Mouse (Mus musculus) subcutaneous adipose tissue, adult 2 months (tissue): Measurements from ENCODE around the gene Ly75. TPM values are rescaled to one million over a fixed set of nuclear protein-coding genes. Genes with fewer than 3 reads are reported as not detected.

Experiments
- polyA plus RNA-seq: library from polyadenylated mRNA; depleted of rRNA; stranded (reverse); fragments of >200 nt; gene quantifications from 2 replicates; pipeline ENCODE4 v1.2.3, GENCODE M21; 2012; ENCODE audit warnings: low replicate concordance; rRNA removed

Ly75 gene
- polyA plus RNA-seq, result 0.36 and 2.1 TPM in 2 replicates

DNA sequence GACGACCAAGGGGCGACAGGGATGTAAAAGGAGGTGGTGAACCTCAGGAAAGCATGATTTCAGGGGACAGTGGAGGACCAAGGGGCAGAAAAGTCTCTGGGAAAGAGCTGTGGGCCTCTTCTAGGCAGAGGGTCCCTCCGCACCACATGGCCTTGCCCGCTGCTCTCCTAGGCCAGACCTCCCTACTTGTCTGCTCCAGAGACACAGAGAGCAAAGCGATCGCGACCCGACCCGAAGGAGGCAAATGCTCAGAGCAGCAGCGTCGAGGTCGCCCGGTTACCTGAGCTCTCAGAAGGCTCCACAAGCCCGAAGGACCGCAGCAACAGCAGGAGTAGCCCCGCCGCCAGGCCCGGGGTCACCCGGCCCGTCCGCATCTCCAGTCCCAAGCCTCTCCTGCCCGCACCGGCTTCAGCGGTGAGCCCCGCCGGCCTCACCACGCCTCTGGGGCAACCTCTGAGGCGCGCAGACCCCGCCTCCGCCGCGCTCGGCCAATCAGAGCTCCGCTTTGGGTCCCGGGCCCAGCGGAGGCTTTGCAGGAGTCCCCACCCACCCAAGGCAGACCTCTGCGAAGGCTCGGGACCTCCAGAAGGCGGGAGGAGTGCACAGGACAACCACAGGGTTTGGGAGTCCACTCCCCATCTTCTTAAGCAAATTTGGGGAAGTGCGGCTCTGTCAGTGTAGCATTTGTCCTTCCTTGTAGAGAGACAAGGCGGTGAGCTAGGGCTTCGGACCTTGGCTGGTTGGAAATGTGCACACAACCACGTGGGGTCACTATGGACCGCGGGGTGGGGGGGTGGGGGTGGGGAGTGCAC is at the start of gene Ly75:
Gene Ly75 (minus strand): TSS at position 446 of the 812 bp plus-strand sequence.

DNA sequence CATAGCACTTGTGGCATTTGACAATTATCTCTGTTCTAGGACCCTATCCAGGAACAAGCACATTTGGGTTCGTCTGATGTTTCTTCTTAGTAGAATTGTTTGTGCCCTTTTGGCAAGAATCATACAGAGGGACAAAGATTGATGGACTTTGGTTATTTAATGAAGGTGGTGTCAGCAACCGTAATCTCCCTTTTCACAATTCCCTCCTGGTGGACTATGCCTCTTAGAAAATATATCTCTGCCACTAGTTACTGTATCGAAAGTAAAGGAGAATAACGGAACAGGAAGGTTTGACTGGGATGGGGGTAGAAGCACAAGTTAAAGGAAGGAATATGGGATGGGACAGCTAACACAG is 98.7 kb downstream of the Ly75 start, which contains the start of gene Cd302:
Gene Cd302 (minus strand): TSS at position 22 of the 355 bp plus-strand sequence.

Other genes with a start within 250 kb of the Ly75 start
- gene Baz2b, start 173.5 kb downstream of the Ly75 start, polyA plus RNA-seq, result 16.7 and 26.8 TPM in 2 replicates
- 13.8 and 16.4 TPM in 2 replicates for gene March7, start 173.4 kb downstream of the Ly75 start, polyA plus RNA-seq
- gene Cd302, start 98.8 kb downstream of the Ly75 start, polyA plus RNA-seq, result 49.8 and 128 TPM in 2 replicates
- gene Pla2r1, start 170.0 kb upstream of the Ly75 start, polyA plus RNA-seq, result 4.5 and 11.0 TPM in 2 replicates